Mouse (Mus musculus) neural tube, embryonic 12.5 days (tissue): Measurements from ENCODE around the gene Srd5a2. TPM values are rescaled to one million over a fixed set of nuclear protein-coding genes. Genes with fewer than 3 reads are reported as not detected.
A peak's percentile ranks its signal among the peaks of the same experiment; 100 is the strongest.
"Not testable (repeated sequence)": the region's sequence is repeated elsewhere in the genome, so short reads cannot be mapped to it uniquely, and the experiment has no call there.

Experiments used
- ATAC-seq: fragments of 200-750 bp; cut with Nextera tagmentation; 2 replicates; pipeline ENCODE4 v1.8.0; 2017; ENCODE audit warnings: low read depth, mild to moderate bottlenecking, moderate TSS enrichment, moderate library complexity; ENCODE audit not compliant: low FRiP score
- H3K27ac ChIP-seq: fragments of 300-500 bp; sonication (generic); 2 replicates; pipeline ENCODE4 v1.5.1; 2016
- H3K27me3 ChIP-seq: fragments of 300-500 bp; sonication (generic); replicated peaks from 2 replicates; pipeline ENCODE4 v1.6.1; 2016; ENCODE audit warnings: mild to moderate bottlenecking
- H3K36me3 ChIP-seq: fragments of 300-500 bp; sonication (generic); 2 replicates; pipeline ENCODE4 v1.6.1; 2016; ENCODE audit warnings: mild to moderate bottlenecking
- H3K4me1 ChIP-seq: fragments of 300-500 bp; sonication (generic); 2 replicates; pipeline ENCODE4 v1.6.1; 2016
- H3K4me2 ChIP-seq: fragments of 300-500 bp; sonication (generic); replicated peaks from 2 replicates; pipeline ENCODE4 v1.6.1; 2016; ENCODE audit warnings: mild to moderate bottlenecking
- H3K4me3 ChIP-seq: fragments of 300-500 bp; sonication (generic); 2 replicates; pipeline ENCODE4 v1.5.1; 2016
- H3K9ac ChIP-seq: fragments of 300-500 bp; sonication (generic); 2 replicates; pipeline ENCODE4 v1.6.1; 2016; ENCODE audit warnings: mild to moderate bottlenecking
- H3K9me3 ChIP-seq: fragments of 300-500 bp; sonication (generic); 2 replicates; pipeline ENCODE4 v1.6.1; 2016; ENCODE audit warnings: mild to moderate bottlenecking
- WGBS: fragments of 180-500 bp; shearing (Covaris S2); methylation state at CpG from one replicate; pipeline ENCODE4 v1.1.7; 2016; 5-methylcytosine and 5-hydroxymethylcytosine counted together
- polyA plus RNA-seq: library from polyadenylated mRNA; unstranded; fragments of >200 nt; fragmentation: Nextera tagmentation; extraction: Ambion mirVana; gene quantifications from 2 replicates; pipeline ENCODE4 v1.2.1, GENCODE M21; 2016

Srd5a2 gene
- 0.27 and 0.89 TPM in 2 replicates for polyA plus RNA-seq

GRCm38 (mm10) chr17:74047210-74048082 is at the start of gene Srd5a2:
TSS of gene Srd5a2 (minus strand) at chr17:74047916.
- peaks cover 16% of the 10 kb centered on the region; the same call in 1 of the 2 replicates for H3K4me1 ChIP-seq
- peak within 1 kb of the TSS; percentile 24 for H3K4me3 ChIP-seq
- H3K9ac ChIP-seq: no peak within 1 kb of the TSS
- peaks cover 45% of the 10 kb centered on the region for H3K27me3 ChIP-seq
- no peaks in the 10 kb centered on the region for H3K36me3 ChIP-seq
- no peaks in the 10 kb centered on the region for H3K9me3 ChIP-seq
- no peak within 1 kb of the TSS for H3K27ac ChIP-seq
- peak within 1 kb of the TSS; percentile 57 for H3K4me2 ChIP-seq
- ATAC-seq: no peak
- WGBS: 1% methylated on average over 45 of the region's 45 CpGs

- no peak for ATAC-seq
- H3K4me2 ChIP-seq: no peak overlapping the region
- 80% methylated on average over 5 of the region's 5 CpGs for WGBS
- no peak overlapping the region for H3K4me3 ChIP-seq
- no peak overlapping the region for H3K27ac ChIP-seq
- no peaks in the 10 kb centered on the region for H3K4me1 ChIP-seq
- no peak overlapping the region for H3K9ac ChIP-seq
- no peaks in the 10 kb centered on the region for H3K27me3 ChIP-seq
- H3K36me3 ChIP-seq: no peaks in the 10 kb centered on the region
- no peaks in the 10 kb centered on the region for H3K9me3 ChIP-seq
These were observed 41.4 kb upstream of the Srd5a2 start for GRCm38 (mm10) chr17:74088886-74089678.

DNA sequence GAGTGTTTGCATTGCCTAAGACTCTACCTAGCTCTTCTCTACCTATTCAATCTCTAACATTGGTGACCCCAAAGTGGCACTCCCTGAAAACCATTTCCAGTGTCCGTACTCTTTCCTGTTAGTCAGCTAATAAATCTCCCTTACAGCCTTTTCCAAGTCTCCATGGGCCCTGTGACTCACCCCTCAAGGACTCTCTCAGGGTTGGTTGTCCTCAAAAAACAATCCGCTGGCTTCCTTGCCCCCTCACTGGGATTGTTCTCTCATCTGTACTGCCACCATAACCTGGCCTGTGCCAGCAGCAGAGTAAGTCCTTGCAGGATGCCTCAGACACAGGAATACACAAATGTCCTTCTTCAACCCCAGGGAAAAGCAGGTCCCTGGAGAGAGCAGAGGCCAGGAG is 40.3 kb upstream of the Srd5a2 start:
- Histone ChIP-seq H3K27me3 (no peaks in the 10 kb centered on the region), H3K36me3 (no peaks in the 10 kb centered on the region), H3K9ac (no peak overlapping the region), H3K27ac (no peak overlapping the region), H3K4me1 (no peaks in the 10 kb centered on the region), H3K4me3 (no peak overlapping the region), H3K9me3 (no peaks in the 10 kb centered on the region), H3K4me2 (no peak overlapping the region)
- 71% methylated on average over 2 of the region's 2 CpGs for WGBS
- ATAC-seq: no peak

- no peaks in the 10 kb centered on the region for H3K4me1 ChIP-seq
- 89% methylated on average over 4 of the region's 4 CpGs for WGBS
- no peak for ATAC-seq
- no peak overlapping the region for H3K4me3 ChIP-seq
- H3K36me3 ChIP-seq: no peaks in the 10 kb centered on the region
- H3K4me2 ChIP-seq: no peak overlapping the region
- H3K9me3 ChIP-seq: no peaks in the 10 kb centered on the region
- no peak overlapping the region for H3K9ac ChIP-seq
- no peaks in the 10 kb centered on the region for H3K27me3 ChIP-seq
- H3K27ac ChIP-seq: no peak overlapping the region
These were observed 35.7 kb upstream of the Srd5a2 start for GRCm38 (mm10) chr17:74083370-74083769.

DNA sequence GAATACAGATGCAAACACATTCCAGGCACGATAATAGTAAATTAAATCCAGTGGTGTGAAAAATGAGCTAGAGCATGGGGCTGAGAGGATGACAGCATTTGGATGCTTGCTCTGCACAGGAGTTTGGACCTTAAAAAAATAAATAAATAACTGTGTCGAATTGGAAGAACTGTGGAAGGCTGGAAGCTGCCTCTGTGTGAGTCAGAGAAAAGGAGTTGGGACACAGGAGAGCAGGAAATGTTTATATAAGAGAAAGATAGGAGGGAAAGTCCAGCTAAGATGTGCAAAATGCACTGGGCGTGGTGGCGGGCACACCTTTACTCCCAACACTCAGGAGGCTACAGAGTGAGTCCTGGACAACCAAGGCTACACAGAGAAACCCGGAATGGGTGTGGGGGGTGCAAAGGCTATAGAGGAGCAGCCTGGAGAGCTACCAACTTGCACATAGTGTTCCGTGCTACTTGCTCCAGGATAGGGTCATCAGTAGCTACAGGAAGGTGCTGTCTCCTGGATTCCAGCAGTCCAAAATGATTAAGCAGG is 32.4 kb upstream of the Srd5a2 start:
- no peak overlapping the region for H3K4me3 ChIP-seq
- 86% methylated on average over 6 of the region's 6 CpGs for WGBS
- no peak for ATAC-seq
- H3K4me2 ChIP-seq: no peak overlapping the region
- H3K9me3 ChIP-seq: no peaks in the 10 kb centered on the region
- no peak overlapping the region for H3K27ac ChIP-seq
- H3K27me3 ChIP-seq: no peaks in the 10 kb centered on the region
- no peaks in the 10 kb centered on the region for H3K4me1 ChIP-seq
- H3K9ac ChIP-seq: no peak overlapping the region
- H3K36me3 ChIP-seq: no peaks in the 10 kb centered on the region

GRCm38 (mm10) chr17:74078776-74079495 is 31.2 kb upstream of the Srd5a2 start:
- 92% methylated on average over 13 of the region's 13 CpGs for WGBS
- ATAC-seq: no peak
- H3K36me3 ChIP-seq: no peaks in the 10 kb centered on the region
- no peaks in the 10 kb centered on the region for H3K9me3 ChIP-seq
- H3K9ac ChIP-seq: no peak overlapping the region
- H3K27me3 ChIP-seq: no peaks in the 10 kb centered on the region
- H3K4me1 ChIP-seq: no peaks in the 10 kb centered on the region
- H3K4me2 ChIP-seq: no peak overlapping the region
- no peak overlapping the region for H3K4me3 ChIP-seq
- no peak overlapping the region for H3K27ac ChIP-seq

- H3K27me3 ChIP-seq, H3K36me3 ChIP-seq, H3K4me3 ChIP-seq, H3K9ac ChIP-seq, H3K9me3 ChIP-seq, H3K4me1 ChIP-seq, ATAC-seq, H3K4me2 ChIP-seq, H3K27ac ChIP-seq: not testable (repeated sequence)
- WGBS: 89% methylated on average over 5 of the region's 5 CpGs
These were observed 25.4 kb upstream of the Srd5a2 start for GRCm38 (mm10) chr17:74073067-74073466.

DNA sequence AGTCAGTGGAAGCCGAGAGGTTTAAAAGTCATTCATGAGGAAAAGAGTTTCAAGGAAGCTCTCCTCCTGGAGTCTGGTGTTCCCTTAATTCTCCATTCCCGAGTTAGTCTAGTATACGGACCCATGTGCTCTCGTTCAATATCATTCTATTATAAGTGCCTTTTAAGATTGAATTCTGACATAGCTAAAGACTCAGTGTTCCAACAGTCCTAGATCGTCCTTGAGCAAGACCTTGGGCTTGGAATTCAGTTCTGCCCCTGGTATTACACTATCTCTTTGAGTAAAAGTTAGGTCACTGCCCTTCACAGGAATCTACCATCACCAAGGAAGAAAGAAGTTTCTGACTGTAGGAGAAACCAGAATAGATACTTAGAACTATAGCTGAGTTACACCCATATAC is 15.0 kb upstream of the Srd5a2 start:
- WGBS: 95% methylated on average over 5 of the region's 5 CpGs
- not testable (repeated sequence) for H3K9me3 ChIP-seq, H3K4me1 ChIP-seq, H3K27ac ChIP-seq, H3K4me3 ChIP-seq, H3K36me3 ChIP-seq, H3K4me2 ChIP-seq, H3K9ac ChIP-seq, ATAC-seq, H3K27me3 ChIP-seq

GRCm38 (mm10) chr17:74048229-74048816 is 607 bp upstream of the Srd5a2 start:
- Histone ChIP-seq H3K9ac (no peak overlapping the region), H3K27me3 (peaks cover 45% of the 10 kb centered on the region), H3K9me3 (no peaks in the 10 kb centered on the region), H3K36me3 (no peaks in the 10 kb centered on the region), H3K27ac (no peak overlapping the region), H3K4me2 (peak overlapping the region; percentile 57), H3K4me1 (peaks cover 16% of the 10 kb centered on the region; the same call in 1 of the 2 replicates), H3K4me3 (no peak overlapping the region)
- no peak for ATAC-seq
- WGBS: 1% methylated on average over 19 of the region's 19 CpGs

GRCm38 (mm10) chr17:74043754-74044153 is 4.0 kb downstream of the Srd5a2 start:
- H3K36me3 ChIP-seq: no peaks in the 10 kb centered on the region
- H3K27ac ChIP-seq: no peak overlapping the region
- H3K4me1 ChIP-seq: peaks cover 16% of the 10 kb centered on the region; the same call in 1 of the 2 replicates
- ATAC-seq: no peak
- no peak overlapping the region for H3K4me2 ChIP-seq
- H3K4me3 ChIP-seq: no peak overlapping the region
- peaks cover 31% of the 10 kb centered on the region for H3K27me3 ChIP-seq
- WGBS: 78% methylated on average over 4 of the region's 4 CpGs
- no peaks in the 10 kb centered on the region for H3K9me3 ChIP-seq
- no peak overlapping the region for H3K9ac ChIP-seq

DNA sequence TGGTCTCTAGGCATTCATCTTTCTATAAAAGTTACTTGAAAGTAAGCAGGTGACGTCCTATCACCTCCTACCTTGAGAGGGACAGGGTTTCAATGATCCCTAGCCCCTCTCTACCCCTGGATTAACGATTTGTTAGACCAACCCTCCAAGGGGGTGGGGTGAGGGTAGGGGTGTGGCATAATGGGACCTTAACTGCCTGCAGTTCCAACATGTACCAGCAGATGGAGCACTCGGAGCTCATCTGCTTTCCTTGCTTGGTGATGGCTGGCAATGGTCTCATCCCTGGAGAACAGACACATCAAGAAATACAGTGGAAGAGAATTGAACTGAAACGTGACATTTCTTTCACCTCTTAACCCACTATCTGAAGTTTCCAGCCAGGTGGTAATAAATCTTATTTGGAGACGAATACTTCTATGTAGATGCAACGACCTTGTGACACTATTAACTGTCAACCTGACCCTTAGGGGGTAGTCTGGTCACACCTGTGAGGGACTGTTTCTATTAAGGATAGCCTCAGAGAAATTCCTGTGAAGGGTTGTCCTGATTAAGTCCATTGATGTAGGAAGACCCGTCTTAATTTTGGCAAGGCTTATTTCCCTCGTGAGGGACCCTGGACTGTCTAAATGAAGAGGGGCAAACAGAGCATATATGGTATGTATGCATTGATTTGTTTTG is 27.1 kb downstream of the Srd5a2 start:
- Histone ChIP-seq H3K9me3 (no peaks in the 10 kb centered on the region), H3K4me1 (no peaks in the 10 kb centered on the region), H3K4me2 (no peak overlapping the region), H3K27me3 (no peaks in the 10 kb centered on the region), H3K9ac (no peak overlapping the region), H3K27ac (no peak overlapping the region), H3K36me3 (no peaks in the 10 kb centered on the region), H3K4me3 (no peak overlapping the region)
- WGBS: 39% methylated on average over 8 of the region's 8 CpGs
- peak; percentile 88 for ATAC-seq
